Mouse (Mus musculus): ENCODE data around the gene Map4k4. TPM values are rescaled to one million over a fixed set of nuclear protein-coding genes. Genes with fewer than 3 reads are reported as not detected.

Map4k4 gene
- polyA plus RNA-seq, 1 experiment from 2014 or later: 14.4 TPM

DNA sequence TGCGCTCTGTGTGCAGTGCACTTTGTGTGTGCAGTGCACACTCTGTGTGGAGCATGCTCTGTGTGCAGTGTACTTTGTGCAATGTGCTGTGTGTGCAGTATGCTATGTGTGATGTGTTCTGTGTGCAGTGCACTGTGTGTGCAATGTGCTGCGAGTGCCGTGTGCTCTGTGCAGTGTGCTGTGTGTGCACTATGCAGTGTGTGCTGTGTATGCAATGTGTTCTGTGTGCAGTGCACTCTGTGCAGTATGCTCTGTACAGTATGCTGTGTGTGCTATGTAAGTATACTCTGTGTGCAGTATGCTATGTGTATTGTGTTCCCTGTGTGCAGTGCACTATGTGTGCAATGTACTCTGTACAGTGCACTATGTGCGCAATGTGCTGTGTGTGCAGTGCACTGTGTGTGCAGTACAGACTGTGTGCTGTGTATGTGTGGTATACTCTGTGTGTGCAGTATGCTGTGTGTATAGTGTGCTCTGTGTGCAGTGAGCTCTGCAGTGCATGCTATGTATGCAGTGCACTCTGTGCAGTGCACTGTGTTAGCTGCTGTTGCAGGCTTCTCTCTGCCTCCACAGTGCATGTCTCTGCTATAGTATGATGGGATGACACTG lies 105.4 kb downstream of the Map4k4 start:
- TF ChIP-seq CTCF (IDR thresholded peaks at IDR 0.05; ENCODE audit: low read depth): no peak
- Histone ChIP-seq H3K27me3 (ENCODE audit: insufficient read depth, low read length) (no peaks in the 10 kb centered on the region), H3K4me2 (ENCODE audit: low read length) (no peak overlapping the region), H3K27ac (no peak overlapping the region), H3K9ac (ENCODE audit: low read depth, low read length) (no peak overlapping the region), H3K4me3 (replicated peaks; ENCODE audit: low read depth, low read length) (no peak overlapping the region), H3K4me1 (replicated peaks; ENCODE audit: insufficient read depth, low read length) (no peaks in the 10 kb centered on the region), H3K9me3 (replicated peaks; ENCODE audit: low read length) (no peaks in the 10 kb centered on the region), H3K36me3 (ENCODE audit: insufficient read depth, low read length) (peaks cover 81% of the 10 kb centered on the region)
- peak; percentile 38; the same call in 1 of the 2 replicates for ATAC-seq (replicated peaks; ENCODE audit: low FRiP score, low read depth)
- no peak for DNase-seq (ENCODE audit: low spot score)
- WGBS: 96% methylated on average over 4 of the region's 4 CpGs

DNA sequence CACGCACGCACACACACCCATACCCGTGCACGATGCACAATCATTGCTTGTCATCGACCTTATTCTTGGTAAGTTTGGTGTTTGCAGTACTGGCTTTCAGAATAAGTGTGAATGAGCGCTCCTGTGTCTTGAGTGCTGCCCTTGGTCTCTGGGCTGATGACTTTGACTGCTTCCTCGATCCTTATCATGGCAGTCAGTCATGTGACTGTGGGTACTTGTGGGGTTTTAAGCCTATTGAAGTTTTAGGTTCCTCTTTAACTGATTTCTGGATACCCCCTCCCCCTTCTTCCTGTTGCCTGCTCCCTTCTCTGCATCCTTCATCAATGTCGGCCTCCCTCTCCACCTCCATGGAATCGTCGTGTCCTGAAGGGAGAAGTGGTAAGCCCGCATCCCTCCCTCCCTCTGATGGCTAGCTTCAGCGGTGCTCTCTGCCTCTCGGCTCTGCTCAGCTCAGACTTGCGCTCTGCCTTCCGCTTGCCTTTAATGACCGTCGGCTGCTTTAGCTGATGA lies 107.3 kb downstream of the Map4k4 start:
- no peak overlapping the region for H3K4me2 ChIP-seq (ENCODE audit: low read length)
- H3K36me3 ChIP-seq (ENCODE audit: insufficient read depth, low read length): peaks cover 81% of the 10 kb centered on the region
- ATAC-seq (replicated peaks; ENCODE audit: low FRiP score, low read depth) (no peak), DNase-seq (ENCODE audit: low spot score) (no peak)
- no peaks in the 10 kb centered on the region for H3K4me1 ChIP-seq (replicated peaks; ENCODE audit: insufficient read depth, low read length)
- 73% methylated on average over 17 of the region's 17 CpGs for WGBS
- no peak for TF ChIP-seq CTCF (IDR thresholded peaks at IDR 0.05; ENCODE audit: low read depth)
- no peak overlapping the region for H3K4me3 ChIP-seq (replicated peaks; ENCODE audit: low read depth, low read length)
- no peak overlapping the region for H3K27ac ChIP-seq
- no peaks in the 10 kb centered on the region for H3K27me3 ChIP-seq (ENCODE audit: insufficient read depth, low read length)
- H3K9me3 ChIP-seq (replicated peaks; ENCODE audit: low read length): no peaks in the 10 kb centered on the region
- no peak overlapping the region for H3K9ac ChIP-seq (ENCODE audit: low read depth, low read length)

DNA sequence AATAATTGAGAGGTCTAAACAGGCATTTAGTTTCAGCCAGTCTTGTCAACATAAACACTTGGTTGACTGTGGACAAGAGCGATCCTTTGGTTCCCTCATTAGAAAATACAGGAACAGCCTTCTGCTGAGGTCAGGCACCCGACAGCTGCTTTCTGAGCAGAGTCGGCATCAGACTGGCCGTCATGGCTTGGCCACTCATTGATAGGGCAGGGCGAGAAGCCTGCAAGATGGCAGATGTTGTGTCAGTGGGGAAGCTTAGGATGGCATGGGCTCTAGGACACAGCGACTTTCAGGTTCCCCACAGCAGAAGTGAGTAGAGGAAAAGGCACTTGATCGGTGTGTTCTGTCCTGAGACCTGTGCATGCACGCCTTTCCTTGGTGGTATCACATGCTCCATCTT lies 112.0 kb downstream of the Map4k4 start:
- no peak overlapping the region for H3K9ac ChIP-seq (ENCODE audit: low read depth, low read length)
- H3K4me3 ChIP-seq (replicated peaks; ENCODE audit: low read depth, low read length): no peak overlapping the region
- H3K4me2 ChIP-seq (ENCODE audit: low read length): no peak overlapping the region
- TF ChIP-seq CTCF (IDR thresholded peaks at IDR 0.05; ENCODE audit: low read depth): no peak
- no peaks in the 10 kb centered on the region for H3K9me3 ChIP-seq (replicated peaks; ENCODE audit: low read length)
- H3K4me1 ChIP-seq (replicated peaks; ENCODE audit: insufficient read depth, low read length): no peaks in the 10 kb centered on the region
- no peak for ATAC-seq (replicated peaks; ENCODE audit: low FRiP score, low read depth)
- H3K27ac ChIP-seq: no peak overlapping the region
- DNase-seq (ENCODE audit: low spot score): no peak
- no peaks in the 10 kb centered on the region for H3K27me3 ChIP-seq (ENCODE audit: insufficient read depth, low read length)
- peaks cover 76% of the 10 kb centered on the region for H3K36me3 ChIP-seq (ENCODE audit: insufficient read depth, low read length)
- 91% methylated on average over 8 of the region's 8 CpGs for WGBS

DNA sequence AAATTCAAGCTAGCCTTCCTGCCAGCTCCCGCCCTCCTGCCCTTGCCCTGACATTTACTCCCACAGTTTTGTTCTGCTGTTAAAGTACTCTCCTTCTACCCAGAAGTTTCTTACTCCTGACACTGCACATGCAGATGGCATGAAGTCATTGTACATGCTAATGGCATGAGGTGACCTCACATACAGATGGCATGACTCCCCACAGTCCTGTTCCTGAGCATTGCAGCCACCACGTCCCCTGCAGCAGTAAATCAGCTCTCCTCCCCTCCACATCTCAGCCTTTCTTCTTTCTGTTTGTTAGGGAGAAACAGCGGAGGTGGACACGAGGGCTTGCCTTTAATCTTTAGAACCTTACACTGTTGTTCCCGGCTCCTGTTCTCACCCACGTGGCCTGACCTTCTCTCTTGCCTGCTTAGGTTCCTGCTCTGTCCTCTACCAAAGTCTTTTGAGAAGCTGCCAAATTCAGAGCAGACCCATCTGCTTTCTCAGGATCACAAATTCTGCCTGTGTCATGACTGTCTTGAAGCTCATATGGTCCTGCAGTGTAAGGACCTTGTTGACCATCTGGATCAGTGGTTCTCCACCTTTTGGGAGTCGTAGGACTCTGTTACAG lies 114.5 kb downstream of the Map4k4 start:
- no peaks in the 10 kb centered on the region for H3K9me3 ChIP-seq (replicated peaks; ENCODE audit: low read length)
- no peak overlapping the region for H3K4me2 ChIP-seq (ENCODE audit: low read length)
- peak; percentile 60 for DNase-seq (ENCODE audit: low spot score)
- no peak overlapping the region for H3K9ac ChIP-seq (ENCODE audit: low read depth, low read length)
- no peak overlapping the region for H3K4me3 ChIP-seq (replicated peaks; ENCODE audit: low read depth, low read length)
- H3K36me3 ChIP-seq (ENCODE audit: insufficient read depth, low read length): peaks cover 70% of the 10 kb centered on the region
- WGBS: 38% methylated on average over 7 of the region's 7 CpGs
- peak; percentile 79 for ATAC-seq (replicated peaks; ENCODE audit: low FRiP score, low read depth)
- H3K27me3 ChIP-seq (ENCODE audit: insufficient read depth, low read length): no peaks in the 10 kb centered on the region
- no peak overlapping the region; the same call in 1 of the 2 replicates for H3K27ac ChIP-seq
- no peaks in the 10 kb centered on the region for H3K4me1 ChIP-seq (replicated peaks; ENCODE audit: insufficient read depth, low read length)
- TF ChIP-seq CTCF (IDR thresholded peaks at IDR 0.05; ENCODE audit: low read depth): no peak

DNA sequence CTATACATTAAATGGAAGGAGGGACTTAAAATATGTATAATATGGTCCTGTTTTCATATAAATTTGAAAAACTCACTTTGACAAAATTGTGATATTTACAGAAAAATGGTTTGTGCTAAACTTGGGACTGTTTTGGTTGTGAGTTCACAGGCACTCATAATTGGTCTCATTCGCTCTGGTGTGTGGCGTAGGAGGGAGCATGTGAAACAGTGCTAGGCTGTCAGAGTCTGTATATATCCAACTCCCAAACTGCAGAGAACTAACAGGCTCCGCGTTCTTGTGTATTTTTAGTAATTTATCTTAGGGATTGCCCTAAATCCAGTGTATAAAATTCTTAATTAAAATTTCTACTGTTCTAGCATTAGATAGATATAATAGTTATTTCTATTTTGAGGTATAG lies 120.9 kb downstream of the Map4k4 start:
- no peak for TF ChIP-seq CTCF (IDR thresholded peaks at IDR 0.05; ENCODE audit: low read depth)
- no peaks in the 10 kb centered on the region for H3K27me3 ChIP-seq (ENCODE audit: insufficient read depth, low read length)
- no peak overlapping the region for H3K4me2 ChIP-seq (ENCODE audit: low read length)
- no peak for ATAC-seq (replicated peaks; ENCODE audit: low FRiP score, low read depth)
- H3K4me3 ChIP-seq (replicated peaks; ENCODE audit: low read depth, low read length): no peak overlapping the region
- H3K4me1 ChIP-seq (replicated peaks; ENCODE audit: insufficient read depth, low read length): no peaks in the 10 kb centered on the region
- no peaks in the 10 kb centered on the region for H3K9me3 ChIP-seq (replicated peaks; ENCODE audit: low read length)
- H3K36me3 ChIP-seq (ENCODE audit: insufficient read depth, low read length): peaks cover 64% of the 10 kb centered on the region
- WGBS: 96% methylated on average over 4 of the region's 4 CpGs
- no peak for DNase-seq (ENCODE audit: low spot score)
- H3K27ac ChIP-seq: no peak overlapping the region
- no peak overlapping the region for H3K9ac ChIP-seq (ENCODE audit: low read depth, low read length)

DNA sequence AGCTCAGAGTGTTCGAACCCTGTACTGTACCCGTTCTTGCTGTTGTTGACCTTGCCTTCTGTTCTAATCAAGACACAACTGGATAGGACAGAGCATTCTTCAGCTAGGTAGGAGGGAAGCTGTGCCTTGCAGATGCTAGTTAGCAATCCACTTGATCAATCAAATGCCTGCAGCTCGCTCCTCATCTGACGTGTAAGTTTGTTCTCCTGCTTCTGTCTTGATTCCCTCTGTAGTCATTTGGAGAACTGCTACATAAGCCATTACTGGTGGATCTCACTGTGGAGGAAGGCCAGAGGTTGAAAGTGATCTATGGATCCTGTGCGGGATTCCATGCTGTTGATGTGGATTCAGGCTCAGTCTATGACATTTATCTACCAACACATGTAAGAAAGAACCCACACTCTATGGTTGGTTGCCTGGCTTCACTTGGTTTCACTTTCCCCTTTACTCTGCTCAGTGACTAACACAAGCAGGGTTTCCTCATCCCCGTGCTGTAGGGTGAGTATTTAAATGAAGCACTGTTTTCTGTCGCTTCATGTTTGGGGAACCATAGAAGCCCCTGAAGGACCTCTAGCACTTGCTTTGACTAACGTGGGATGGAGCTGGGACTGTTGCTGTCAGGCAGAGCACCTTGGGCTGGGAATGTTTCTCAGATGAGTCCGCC lies 121.9 kb downstream of the Map4k4 start:
- H3K4me3 ChIP-seq (replicated peaks; ENCODE audit: low read depth, low read length): no peak overlapping the region
- DNase-seq (ENCODE audit: low spot score): no peak
- WGBS: 92% methylated on average over 9 of the region's 9 CpGs
- H3K36me3 ChIP-seq (ENCODE audit: insufficient read depth, low read length): peaks cover 64% of the 10 kb centered on the region
- H3K9ac ChIP-seq (ENCODE audit: low read depth, low read length): no peak overlapping the region
- H3K4me1 ChIP-seq (replicated peaks; ENCODE audit: insufficient read depth, low read length): no peaks in the 10 kb centered on the region
- no peaks in the 10 kb centered on the region for H3K27me3 ChIP-seq (ENCODE audit: insufficient read depth, low read length)
- TF ChIP-seq CTCF (IDR thresholded peaks at IDR 0.05; ENCODE audit: low read depth): no peak
- H3K4me2 ChIP-seq (ENCODE audit: low read length): no peak overlapping the region
- no peak for ATAC-seq (replicated peaks; ENCODE audit: low FRiP score, low read depth)
- H3K9me3 ChIP-seq (replicated peaks; ENCODE audit: low read length): no peaks in the 10 kb centered on the region
- no peak overlapping the region for H3K27ac ChIP-seq
